Mouse (Mus musculus): ENCODE measurements at regions not wholly inside any gene's neighbourhood (a gene's known extent, or its start where the extent isn't known, plus 50 kb on each side); places are given as distances from the start of the nearest gene placed in this dataset.
A peak's percentile ranks its signal among the peaks of the same experiment; 100 is the strongest.

DNA sequence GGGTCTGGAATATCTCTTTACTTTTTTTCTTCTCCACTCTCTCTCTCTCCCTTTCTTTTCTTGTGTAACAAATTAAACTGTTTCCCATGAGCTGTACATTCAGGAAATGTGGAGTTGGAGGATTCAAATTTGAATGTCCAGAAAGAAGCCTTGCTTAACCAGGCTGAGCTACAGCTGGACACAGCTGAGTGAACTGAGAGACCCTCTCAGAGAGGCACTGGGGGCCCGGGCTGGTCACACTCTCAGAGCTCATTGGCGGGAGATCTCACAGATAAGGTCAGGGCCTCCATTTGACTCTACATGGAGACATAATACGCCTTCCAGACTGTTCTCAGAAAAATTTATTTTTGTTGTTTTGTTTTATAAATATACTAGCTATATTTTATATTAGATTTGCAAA, 49.9 kb upstream of the Frem1 start:
- Histone ChIP-seq H3K4me1 (replicated peaks; ENCODE audit: insufficient read depth, low read length) (no peaks in the 10 kb centered on the region), H3K9me3 (replicated peaks; ENCODE audit: low read length) (no peaks in the 10 kb centered on the region), H3K27me3 (ENCODE audit: insufficient read depth, low read length) (no peaks in the 10 kb centered on the region), H3K4me3 (replicated peaks; ENCODE audit: low read depth, low read length) (no peak overlapping the region), H3K27ac (peak overlapping the region; percentile 68; the same call in 1 of the 2 replicates), H3K36me3 (ENCODE audit: insufficient read depth, low read length) (no peaks in the 10 kb centered on the region), H3K9ac (ENCODE audit: low read depth, low read length) (no peak overlapping the region), H3K4me2 (ENCODE audit: low read length) (no peak overlapping the region)
- DNase-seq (ENCODE audit: low spot score) (peak; percentile 71), ATAC-seq (replicated peaks; ENCODE audit: low FRiP score, low read depth) (peak; percentile 74; the same call in 1 of the 2 replicates)
- TF ChIP-seq CTCF (IDR thresholded peaks at IDR 0.05; ENCODE audit: low read depth), result no peak
- 27% methylated on average over 3 of the region's 3 CpGs for WGBS
